Mouse (Mus musculus) hindbrain, embryonic 13.5 days (tissue): ENCODE data around the gene Bsn. TPM values are rescaled to one million over a fixed set of nuclear protein-coding genes. Genes with fewer than 3 reads are reported as not detected.

ENCODE experiments used
- ATAC-seq: fragments of 200-750 bp; cut with Nextera tagmentation; 2 replicates; pipeline ENCODE4 v1.8.0; 2017; ENCODE audit warnings: moderate TSS enrichment; ENCODE audit not compliant: low FRiP score
- H3K27ac ChIP-seq: fragments of 300-500 bp; sonication (generic); 2 replicates; pipeline ENCODE4 v1.5.1; 2015; ENCODE audit warnings: inconsistent platforms, mild to moderate bottlenecking, moderate library complexity
- H3K27me3 ChIP-seq: fragments of 300-500 bp; sonication (generic); 2 replicates; pipeline ENCODE4 v1.6.1; 2015; ENCODE audit warnings: mild to moderate bottlenecking, inconsistent platforms
- H3K36me3 ChIP-seq: fragments of 300-500 bp; sonication (generic); 2 replicates; pipeline ENCODE4 v1.6.1; 2015; ENCODE audit warnings: mild to moderate bottlenecking, inconsistent platforms
- H3K4me1 ChIP-seq: fragments of 300-500 bp; sonication (generic); replicated peaks from 2 replicates; pipeline ENCODE4 v1.6.1; 2015; ENCODE audit warnings: inconsistent platforms
- H3K4me2 ChIP-seq: fragments of 300-500 bp; sonication (generic); 2 replicates; pipeline ENCODE4 v1.6.1; 2015; ENCODE audit warnings: inconsistent platforms, mild to moderate bottlenecking, moderate library complexity
- H3K4me3 ChIP-seq: fragments of 300-500 bp; sonication (generic); 2 replicates; pipeline ENCODE4 v1.5.1; 2015; ENCODE audit warnings: mild to moderate bottlenecking, inconsistent platforms
- H3K9ac ChIP-seq: fragments of 300-500 bp; sonication (generic); 2 replicates; pipeline ENCODE4 v1.6.1; 2015; ENCODE audit warnings: mild to moderate bottlenecking, inconsistent platforms
- H3K9me3 ChIP-seq: fragments of 300-500 bp; sonication (generic); 2 replicates; pipeline ENCODE4 v1.6.1; 2016; ENCODE audit warnings: inconsistent platforms
- WGBS: fragments of 180-500 bp; shearing (Covaris S2); methylation state at CpG from one replicate; pipeline ENCODE4 v1.1.7; 2015; 5-methylcytosine and 5-hydroxymethylcytosine counted together
- polyA plus RNA-seq: library from polyadenylated mRNA; unstranded; fragments of >200 nt; fragmentation: Nextera tagmentation; extraction: Ambion mirVana; gene quantifications from 2 replicates; pipeline ENCODE4 v1.2.1, GENCODE M21; 2015

The Bsn gene
- 8.3 and 8.7 TPM in 2 replicates for polyA plus RNA-seq

DNA sequence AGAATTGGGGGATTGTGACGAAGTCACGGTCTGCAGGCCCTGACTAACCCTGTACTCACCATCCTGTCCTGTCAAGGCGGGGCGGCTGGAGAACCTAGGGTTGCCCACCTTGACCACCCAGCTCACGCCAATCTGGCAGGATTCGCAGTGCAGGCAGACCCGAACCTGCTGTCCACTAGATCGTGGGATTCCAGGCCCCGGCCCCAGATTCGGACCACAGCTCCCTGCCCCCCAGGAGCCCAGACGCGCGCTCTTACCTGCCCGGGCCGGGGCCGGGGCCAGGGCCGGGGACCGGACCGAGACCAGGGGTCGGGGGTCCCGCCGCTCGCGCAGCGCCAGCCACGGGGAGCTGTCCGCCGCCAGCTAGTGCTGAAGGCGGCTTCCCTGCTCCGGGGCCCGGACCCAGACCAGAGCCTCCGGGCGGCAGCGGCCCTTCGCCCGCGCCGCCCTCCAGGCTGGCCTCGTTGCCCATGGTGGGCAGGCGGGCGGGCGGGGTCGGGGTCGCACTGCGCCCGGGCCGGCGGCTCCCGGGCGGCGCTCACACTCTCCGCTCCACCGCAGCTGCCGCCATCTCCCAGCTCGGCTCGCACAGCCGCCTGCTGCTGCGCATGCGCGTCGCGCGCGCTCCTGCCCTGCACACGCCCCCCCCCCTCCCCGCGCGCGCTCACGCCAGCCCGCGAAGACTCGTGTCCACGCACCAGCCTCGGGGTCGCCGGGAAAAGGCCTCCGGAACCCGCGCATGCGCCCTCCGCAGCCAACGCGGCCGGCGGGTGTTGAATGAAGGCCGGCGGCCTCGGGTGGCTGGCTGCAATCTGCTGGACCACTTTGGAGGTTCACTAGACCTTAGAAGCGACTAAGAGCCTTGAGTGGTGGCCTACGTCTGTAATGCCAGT is at the start of gene Bsn:
Gene Bsn (minus strand): TSS at position 598 of the 893 bp plus-strand sequence.
- H3K9me3 ChIP-seq = no peaks in the 10 kb centered on the region
- peak within 1 kb of the TSS; percentile 90 for H3K4me3 ChIP-seq
- 2% methylated on average over 60 of the region's 91 CpGs for WGBS
- H3K27ac ChIP-seq = peak within 1 kb of the TSS; percentile 87
- peak; percentile 79 for ATAC-seq
- peaks cover 20% of the 10 kb centered on the region; the same call in 1 of the 2 replicates for H3K36me3 ChIP-seq
- H3K4me2 ChIP-seq = peak within 1 kb of the TSS; percentile 74
- peaks cover 40% of the 10 kb centered on the region for H3K4me1 ChIP-seq
- H3K9ac ChIP-seq = peak within 1 kb of the TSS; percentile 97
- 0 out of 2 replicates have a peak, but pooled peaks cover 10% of the 10 kb centered on the region for H3K27me3 ChIP-seq

GRCm38 (mm10) chr9:108239951-108240350 is 49.8 kb upstream of the Bsn start:
- H3K4me1 ChIP-seq = no peaks in the 10 kb centered on the region

DNA sequence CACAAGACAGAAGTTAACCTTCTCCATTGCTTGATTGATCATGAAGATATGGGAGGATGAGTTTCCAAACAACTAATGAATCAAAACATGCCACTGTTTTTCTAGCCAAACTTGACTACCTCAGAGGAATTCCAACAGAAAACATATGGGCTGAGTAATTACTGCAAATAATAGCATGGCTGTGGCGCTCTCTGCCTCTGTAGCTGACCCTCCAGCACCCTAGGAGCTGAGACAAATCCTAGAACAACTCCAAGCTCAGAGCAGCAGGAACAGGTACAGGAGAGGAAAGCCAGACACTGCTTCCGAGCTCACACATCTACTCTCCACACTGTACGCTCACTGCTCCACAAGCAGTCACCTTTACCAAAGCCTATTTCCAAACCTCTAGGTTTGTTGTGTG is 48.6 kb upstream of the Bsn start:
- H3K4me1 ChIP-seq = no peaks in the 10 kb centered on the region
- H3K27ac ChIP-seq = no peak overlapping the region
- peaks cover 23% of the 10 kb centered on the region for H3K36me3 ChIP-seq
- ATAC-seq = no peak
- no peak overlapping the region for H3K4me2 ChIP-seq
- no peaks in the 10 kb centered on the region for H3K27me3 ChIP-seq
- H3K9ac ChIP-seq = no peak overlapping the region
- WGBS = 88% methylated on average over 3 of the region's 3 CpGs
- H3K4me3 ChIP-seq = no peak overlapping the region
- no peaks in the 10 kb centered on the region for H3K9me3 ChIP-seq

More at GRCm38 (mm10) chr9:108239951-108240350, 49.8 kb upstream of the Bsn start:
- Histone ChIP-seq H3K9me3 (no peaks in the 10 kb centered on the region), H3K36me3 (peaks cover 19% of the 10 kb centered on the region), H3K4me3 (no peak overlapping the region), H3K27ac (no peak overlapping the region), H3K4me2 (no peak overlapping the region), H3K9ac (no peak overlapping the region), H3K27me3 (no peaks in the 10 kb centered on the region)
- 79% methylated on average over 5 of the region's 5 CpGs for WGBS
- no peak for ATAC-seq

- Histone ChIP-seq H3K9me3 (no peaks in the 10 kb centered on the region), H3K4me1 (no peaks in the 10 kb centered on the region), H3K36me3 (peaks cover 18% of the 10 kb centered on the region), H3K4me3 (no peak overlapping the region), H3K27me3 (no peaks in the 10 kb centered on the region), H3K27ac (no peak overlapping the region), H3K4me2 (no peak overlapping the region), H3K9ac (no peak overlapping the region)
- 90% methylated on average over 2 of the region's 2 CpGs for WGBS
- ATAC-seq = no peak
These were observed 48.2 kb upstream of the Bsn start for GRCm38 (mm10) chr9:108238402-108238801.

GRCm38 (mm10) chr9:108234682-108235081 is 44.5 kb upstream of the Bsn start:
- Histone ChIP-seq H3K4me2 (no peak overlapping the region), H3K4me1 (no peaks in the 10 kb centered on the region), H3K27ac (no peak overlapping the region), H3K36me3 (peaks cover 24% of the 10 kb centered on the region), H3K9me3 (no peaks in the 10 kb centered on the region), H3K4me3 (no peak overlapping the region), H3K9ac (no peak overlapping the region), H3K27me3 (no peaks in the 10 kb centered on the region)
- WGBS = 94% methylated on average over 2 of the region's 2 CpGs
- no peak for ATAC-seq

DNA sequence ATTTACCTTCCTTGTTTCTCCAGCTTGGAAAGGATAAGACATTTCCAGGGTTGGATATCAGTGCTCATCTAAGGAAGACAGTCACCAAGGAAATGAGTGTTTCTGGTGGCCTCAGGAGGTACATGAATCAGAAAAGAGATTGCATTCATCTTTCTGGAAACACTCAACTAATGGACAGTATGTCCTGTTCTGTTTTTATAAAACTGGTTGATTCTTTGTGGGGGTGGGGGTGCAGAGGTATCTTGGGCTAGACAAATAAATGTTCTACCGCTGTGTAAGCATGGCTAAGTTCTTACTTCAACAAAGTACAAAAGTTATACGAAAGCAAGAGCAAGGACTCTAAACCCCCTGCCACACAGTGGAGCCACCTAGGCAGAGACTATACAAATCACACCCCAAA is 42.7 kb upstream of the Bsn start:
- Histone ChIP-seq H3K9me3 (no peaks in the 10 kb centered on the region), H3K4me3 (no peak overlapping the region), H3K4me2 (no peak overlapping the region), H3K27ac (no peak overlapping the region), H3K36me3 (peaks cover 24% of the 10 kb centered on the region), H3K27me3 (no peaks in the 10 kb centered on the region), H3K4me1 (no peaks in the 10 kb centered on the region), H3K9ac (no peak overlapping the region)
- 91% methylated on average over 2 of the region's 2 CpGs for WGBS
- no peak for ATAC-seq

- WGBS = 44% methylated on average over 2 of the region's 2 CpGs
- Histone ChIP-seq H3K9me3 (no peaks in the 10 kb centered on the region), H3K27me3 (no peaks in the 10 kb centered on the region), H3K36me3 (peaks cover 15% of the 10 kb centered on the region; the same call in 1 of the 2 replicates), H3K9ac (no peak overlapping the region), H3K4me1 (no peaks in the 10 kb centered on the region), H3K4me2 (no peak overlapping the region), H3K4me3 (no peak overlapping the region), H3K27ac (no peak overlapping the region)
- no peak for ATAC-seq
These were observed 37.9 kb upstream of the Bsn start for GRCm38 (mm10) chr9:108227911-108228649.

GRCm38 (mm10) chr9:108225166-108225565 is 35.0 kb upstream of the Bsn start:
- H3K9me3 ChIP-seq = no peaks in the 10 kb centered on the region
- no peak overlapping the region for H3K4me2 ChIP-seq
- peaks cover 9% of the 10 kb centered on the region; the same call in 1 of the 2 replicates for H3K36me3 ChIP-seq
- 81% methylated on average over 2 of the region's 2 CpGs for WGBS
- H3K4me3 ChIP-seq = no peak overlapping the region
- H3K27ac ChIP-seq = no peak overlapping the region
- H3K27me3 ChIP-seq = no peaks in the 10 kb centered on the region
- ATAC-seq = no peak
- H3K4me1 ChIP-seq = peaks cover 3% of the 10 kb centered on the region; the same call in 1 of the 2 replicates
- no peak overlapping the region for H3K9ac ChIP-seq

- no peak for ATAC-seq
- Histone ChIP-seq H3K27me3 (no peaks in the 10 kb centered on the region), H3K27ac (no peak overlapping the region), H3K36me3 (0 out of 2 replicates have a peak, but pooled peaks cover 3% of the 10 kb centered on the region), H3K9me3 (no peaks in the 10 kb centered on the region), H3K4me3 (no peak overlapping the region), H3K4me1 (peaks cover 3% of the 10 kb centered on the region; the same call in 1 of the 2 replicates), H3K9ac (no peak overlapping the region), H3K4me2 (no peak overlapping the region)
- WGBS = 86% methylated on average over 1 of the region's 1 CpGs
These were observed 33.4 kb upstream of the Bsn start for GRCm38 (mm10) chr9:108223633-108224032.

GRCm38 (mm10) chr9:108221566-108221965 is 31.4 kb upstream of the Bsn start:
- H3K36me3 ChIP-seq = peaks cover 19% of the 10 kb centered on the region
- no peak overlapping the region for H3K9ac ChIP-seq
- H3K4me2 ChIP-seq = no peak overlapping the region
- no peaks in the 10 kb centered on the region for H3K9me3 ChIP-seq
- 93% methylated on average over 3 of the region's 3 CpGs for WGBS
- no peaks in the 10 kb centered on the region for H3K27me3 ChIP-seq
- no peak for ATAC-seq
- no peak overlapping the region for H3K4me3 ChIP-seq
- H3K4me1 ChIP-seq = peaks cover 3% of the 10 kb centered on the region; the same call in 1 of the 2 replicates
- H3K27ac ChIP-seq = no peak overlapping the region

GRCm38 (mm10) chr9:108220380-108220774 is 30.2 kb upstream of the Bsn start:
- peaks cover 28% of the 10 kb centered on the region for H3K36me3 ChIP-seq
- no peak overlapping the region for H3K9ac ChIP-seq
- no peaks in the 10 kb centered on the region for H3K9me3 ChIP-seq
- WGBS = 95% methylated on average over 1 of the region's 1 CpGs
- no peaks in the 10 kb centered on the region for H3K27me3 ChIP-seq
- ATAC-seq = no peak
- H3K4me1 ChIP-seq = peaks cover 3% of the 10 kb centered on the region; the same call in 1 of the 2 replicates
- H3K4me2 ChIP-seq = no peak overlapping the region
- H3K4me3 ChIP-seq = no peak overlapping the region
- no peak overlapping the region for H3K27ac ChIP-seq

GRCm38 (mm10) chr9:108219766-108220379 is 29.7 kb upstream of the Bsn start:
- no peak for ATAC-seq
- no peak overlapping the region for H3K4me2 ChIP-seq
- H3K36me3 ChIP-seq = peaks cover 31% of the 10 kb centered on the region
- no peaks in the 10 kb centered on the region for H3K9me3 ChIP-seq
- H3K4me1 ChIP-seq = peaks cover 3% of the 10 kb centered on the region; the same call in 1 of the 2 replicates
- H3K4me3 ChIP-seq = no peak overlapping the region
- no peak overlapping the region for H3K27ac ChIP-seq
- H3K9ac ChIP-seq = no peak overlapping the region
- 92% methylated on average over 12 of the region's 12 CpGs for WGBS
- H3K27me3 ChIP-seq = no peaks in the 10 kb centered on the region
